Mouse (Mus musculus) CH12F3 (cell line): Measurements from ENCODE around the gene Zfp941.

Experiments
- in situ Hi-C: fragments of 300-500 bp; cut with MboI; formaldehyde crosslinking; loops from 2 replicates; pipeline ENCODE4 v1.14.3; 2020; ENCODE audit warnings: low sequenced_read_pairs

Gene Zfp941

DNA sequence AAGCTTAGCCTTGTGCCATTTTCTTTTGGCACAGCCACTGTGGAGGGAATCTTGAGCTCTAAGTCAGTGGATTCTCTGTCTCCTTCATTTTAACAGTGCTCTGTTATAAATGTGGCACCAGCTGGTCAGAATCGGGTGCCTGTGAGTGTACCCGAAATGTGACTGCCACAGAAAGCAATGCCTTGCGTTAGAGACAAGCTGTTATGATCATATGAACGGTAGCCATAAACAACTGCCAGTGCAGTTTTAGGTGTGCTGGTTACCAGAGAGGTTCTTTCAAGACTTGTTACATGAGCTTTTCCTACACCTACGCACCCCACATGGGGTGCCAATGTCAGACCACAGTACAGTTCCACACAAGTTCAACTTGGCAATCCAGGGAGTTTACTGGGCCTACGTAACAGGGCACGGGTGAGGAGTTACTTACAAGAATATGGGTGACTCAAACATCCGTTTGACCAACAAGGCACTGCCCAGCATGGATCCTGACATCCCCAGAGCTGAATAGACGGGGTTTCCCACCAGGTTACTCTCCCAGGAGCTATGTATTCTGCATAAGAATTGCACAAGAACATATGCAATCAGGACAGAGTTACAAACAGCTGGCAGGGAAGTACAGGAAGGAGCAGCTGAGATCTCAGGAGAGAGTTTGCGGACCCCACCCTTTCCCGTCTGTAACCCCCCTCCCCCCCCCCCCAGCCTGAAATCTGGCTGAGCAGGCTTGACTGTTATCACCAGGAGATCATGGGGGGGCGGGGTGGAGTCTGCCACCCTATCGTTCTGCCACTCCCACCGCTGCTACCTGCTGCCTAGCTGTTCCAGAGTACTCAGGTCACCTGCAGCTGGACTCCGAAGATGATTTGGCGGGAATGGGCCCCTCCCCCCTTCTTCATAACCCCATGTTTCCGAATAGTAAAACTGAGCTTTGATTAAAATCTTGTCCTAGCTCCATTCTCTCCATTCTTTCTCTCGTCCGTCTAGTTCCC is 19.1 kb upstream of the Zfp941 start:
- in situ Hi-C loops: loop anchor here (5.0 kb wide), 2 partner anchors 61 to 211 kb away; partner anchors contain the start of gene Cox8b

DNA sequence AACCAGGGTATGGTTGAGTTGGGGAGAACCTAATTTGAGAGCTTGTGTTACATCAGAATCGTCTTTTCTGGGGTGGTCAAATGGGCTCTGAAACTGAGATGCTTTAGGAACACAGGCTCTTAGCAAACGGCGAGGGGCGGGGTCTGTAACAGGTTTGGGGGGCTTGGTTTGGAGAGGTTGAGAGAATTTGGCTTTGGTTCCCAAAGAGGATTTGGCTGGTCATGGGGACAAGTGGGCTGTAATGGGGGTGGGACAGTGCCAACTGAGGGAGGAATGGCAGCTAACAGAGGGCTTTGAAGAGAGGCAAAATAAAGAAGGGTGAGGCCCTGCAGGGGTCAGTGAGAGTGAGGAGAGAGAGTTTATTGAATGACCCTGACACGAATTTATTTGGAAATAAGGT is 17.6 kb upstream of the Zfp941 start:
- in situ Hi-C loops: no loop called here

DNA sequence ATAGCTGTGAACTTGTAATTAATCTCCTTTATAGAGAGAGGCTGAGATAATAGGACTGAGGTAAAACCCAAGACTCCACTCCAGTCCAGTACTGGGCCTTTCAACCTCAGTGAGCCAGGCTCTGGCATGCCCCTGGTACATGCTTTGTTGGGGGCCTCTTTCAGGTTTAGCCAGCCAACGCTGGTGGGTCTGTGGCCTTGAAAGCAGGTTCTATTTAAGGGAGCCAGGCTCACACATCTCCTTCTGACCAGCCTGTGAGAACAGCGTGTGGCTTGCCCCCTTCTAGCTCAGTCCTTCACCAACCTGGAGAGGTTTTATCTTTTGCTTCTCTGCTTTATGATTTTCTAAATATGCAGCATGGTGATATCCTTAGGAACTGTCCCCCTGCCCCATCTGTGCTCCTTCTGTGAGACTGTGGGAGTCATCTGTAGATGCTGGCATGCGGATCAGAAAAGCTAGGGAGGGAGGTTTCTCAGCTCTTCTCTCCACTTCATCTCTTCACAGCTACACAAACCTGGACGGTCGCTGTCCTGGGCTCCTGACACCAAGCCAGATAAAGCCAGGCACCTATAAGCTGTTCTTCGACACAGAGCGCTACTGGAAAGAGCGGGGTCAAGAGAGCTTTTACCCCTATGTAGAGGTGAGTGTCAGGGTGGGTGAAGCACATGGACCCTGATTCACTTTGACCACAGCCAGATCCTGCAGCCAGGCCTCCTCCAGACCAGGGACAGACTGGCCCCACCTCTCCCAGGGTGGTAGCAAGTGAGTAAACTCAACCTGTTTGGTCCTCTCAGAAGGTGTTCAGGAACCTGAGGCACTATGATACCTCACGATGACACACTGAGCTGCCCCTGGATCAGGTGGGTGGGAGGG is 14.5 kb upstream of the Zfp941 start:
- in situ Hi-C loops: no loop called here

DNA sequence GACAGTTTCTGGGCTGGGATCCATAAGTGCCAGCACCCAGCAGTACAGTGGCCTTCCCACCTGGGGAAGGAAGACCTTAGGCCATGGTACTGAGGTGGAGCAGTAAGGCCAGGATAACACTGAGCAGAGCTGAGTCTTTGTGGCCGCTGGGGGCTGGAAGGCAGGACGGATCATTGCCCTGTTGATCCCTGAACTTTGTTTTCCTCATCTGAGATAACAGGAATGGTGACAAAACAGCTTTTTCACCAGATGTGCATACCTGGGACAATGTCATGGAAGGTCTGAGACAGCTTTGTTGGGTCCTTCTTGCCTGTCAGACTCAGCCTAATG is 13.7 kb upstream of the Zfp941 start:
- in situ Hi-C loops: no loop called here

DNA sequence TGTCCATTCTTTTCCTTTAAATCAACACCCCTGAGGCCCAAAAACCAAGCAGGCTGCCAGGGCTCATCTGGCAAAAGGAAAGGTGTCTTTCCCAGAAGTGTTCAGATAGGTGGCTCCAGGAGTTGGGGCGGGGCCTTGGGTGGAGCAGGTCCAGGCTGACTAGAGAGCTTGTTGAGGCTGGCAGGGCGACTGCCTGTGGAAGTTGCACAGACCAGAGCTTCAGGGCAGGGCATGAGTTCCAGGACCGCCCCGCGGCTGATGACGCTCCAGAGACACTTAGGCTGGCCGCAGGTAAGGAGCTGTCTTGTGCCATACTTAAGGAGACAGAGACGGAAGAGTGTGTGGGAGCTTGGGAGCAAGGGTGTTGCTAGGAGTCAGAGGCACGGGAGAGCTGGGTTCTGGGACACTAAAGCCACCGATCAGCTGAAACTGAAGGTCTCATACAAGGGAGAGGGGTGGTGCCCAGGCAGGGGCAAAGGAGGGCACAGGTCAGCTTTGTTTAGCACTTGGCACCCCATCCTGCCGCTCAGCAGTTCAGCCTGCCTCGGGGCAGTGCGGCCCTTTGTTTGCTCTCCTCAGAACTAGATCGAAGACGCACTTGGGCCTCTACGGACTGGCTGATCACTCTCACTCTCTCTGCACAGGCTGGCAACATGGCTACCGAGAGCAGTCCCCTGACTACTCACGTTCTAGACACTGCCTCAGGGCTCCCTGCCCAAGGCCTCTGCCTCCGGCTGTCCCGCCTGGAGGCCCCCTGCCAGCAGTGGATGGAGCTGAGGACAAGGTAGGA is 13.2 kb upstream of the Zfp941 start, which contains the start of gene Urah:
TSS of gene Urah (plus strand) at position 51 of the 790 bp plus-strand sequence.
- in situ Hi-C loops: no loop called here

DNA sequence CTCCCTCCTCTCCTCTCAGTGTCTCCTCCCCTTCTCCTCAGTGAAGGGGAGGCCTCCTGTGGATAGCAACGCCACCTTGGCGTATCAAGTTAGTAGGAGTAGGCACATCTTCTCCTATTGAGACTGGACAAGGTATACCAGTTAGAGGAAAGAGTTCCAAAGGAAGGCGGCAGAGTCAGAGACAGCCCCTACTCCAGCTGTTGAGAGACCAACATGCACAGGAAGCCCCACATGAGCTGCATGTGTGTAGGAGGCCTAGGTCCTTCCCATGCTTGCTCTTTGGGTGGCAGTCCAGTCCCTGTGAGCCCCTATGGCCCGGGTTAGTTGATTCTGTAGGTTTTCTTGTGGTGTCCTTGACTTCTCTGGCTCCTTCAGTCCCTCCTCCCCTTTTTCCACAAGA is 11.4 kb upstream of the Zfp941 start:
- in situ Hi-C loops: no loop called here

DNA sequence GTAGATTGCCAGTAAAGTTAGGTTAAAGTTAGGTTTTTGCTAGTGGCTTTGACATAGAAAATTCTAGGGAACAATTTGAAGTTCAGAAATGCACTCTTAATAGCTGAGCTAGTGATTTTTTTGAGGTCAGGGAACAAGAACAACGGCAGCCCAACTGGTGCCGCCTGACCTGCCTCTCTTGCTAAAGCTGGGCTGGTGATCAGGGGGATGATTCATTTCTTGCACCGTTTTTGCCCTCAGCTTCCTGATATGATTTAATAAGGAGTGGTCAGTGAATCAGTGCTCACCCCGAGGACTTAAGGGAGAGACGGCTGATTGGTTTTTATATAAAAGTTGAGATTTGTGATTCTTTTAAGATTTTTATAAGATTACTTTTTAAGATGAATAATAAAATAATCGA is 9.5 kb upstream of the Zfp941 start:
- in situ Hi-C loops: no loop called here

DNA sequence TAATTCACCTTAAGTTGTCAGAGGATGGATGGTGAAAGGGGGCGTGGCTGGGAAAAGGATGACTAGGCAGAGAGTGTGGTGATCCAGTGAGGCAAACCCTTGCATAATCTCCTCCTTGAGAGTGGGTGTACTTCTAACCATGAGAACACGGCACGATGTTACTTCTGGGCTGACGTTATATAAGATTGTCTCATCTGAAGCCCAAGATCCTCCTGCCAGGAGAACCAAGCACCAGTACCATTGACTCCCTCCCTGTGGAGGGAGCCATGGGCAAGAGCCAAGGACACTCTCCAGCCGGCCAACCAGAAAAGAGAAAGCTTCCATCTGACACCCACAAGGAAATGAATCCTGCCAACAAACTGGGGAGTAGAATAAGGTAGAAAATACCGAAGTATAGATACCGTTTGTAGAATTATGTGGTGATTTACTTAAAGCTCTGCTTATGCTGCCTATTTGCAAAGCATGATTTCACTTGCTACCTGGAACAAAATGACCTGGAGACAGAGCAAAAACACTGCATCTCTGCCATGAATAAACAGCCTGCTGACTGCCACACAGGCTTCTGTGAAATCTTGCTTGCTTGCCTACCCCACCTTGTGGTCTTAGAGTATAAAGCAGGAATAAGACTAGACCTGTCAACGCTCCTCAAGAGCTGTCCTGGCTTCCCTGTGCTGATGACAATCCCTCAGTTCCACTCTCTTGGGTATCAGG is 6.3 kb upstream of the Zfp941 start:
- in situ Hi-C loops: no loop called here

DNA sequence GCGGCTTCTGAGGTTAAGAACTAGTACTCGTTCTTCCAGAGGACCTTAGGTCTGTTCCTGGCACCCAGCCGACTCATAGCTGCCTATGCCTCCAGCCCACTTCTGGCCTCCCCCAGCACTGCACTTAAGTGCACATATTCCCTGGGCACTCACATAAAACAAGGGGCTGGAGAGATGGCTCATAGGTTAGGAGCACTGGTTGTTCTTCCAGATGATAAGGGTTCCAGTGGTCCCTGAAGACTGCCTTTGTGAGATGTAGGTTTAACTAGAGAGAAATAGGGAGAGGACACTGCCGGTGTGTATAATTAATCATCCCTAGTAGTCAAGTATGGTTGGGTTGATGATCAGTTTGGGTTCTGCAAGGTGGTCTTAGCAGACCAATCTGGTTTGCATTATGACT is 753 bp upstream of the Zfp941 start:
- in situ Hi-C loops: no loop called here

DNA sequence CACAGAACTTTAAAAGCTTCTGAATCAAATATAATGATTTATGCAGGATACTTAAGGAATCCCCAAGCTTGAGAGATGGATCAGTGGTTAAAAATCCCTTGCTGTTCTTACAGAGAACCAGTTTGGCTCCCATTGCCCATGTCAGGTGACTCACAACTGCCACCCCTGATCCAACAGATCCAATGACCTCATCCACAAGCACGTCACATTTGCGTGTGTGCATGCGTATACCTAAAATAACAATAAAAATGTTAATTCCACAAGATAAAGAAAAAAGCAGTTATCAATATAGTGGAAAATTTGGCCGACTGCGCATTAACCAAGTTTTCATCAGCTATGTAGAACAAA is 699 bp downstream of the Zfp941 start:
- in situ Hi-C loops: no loop called here

DNA sequence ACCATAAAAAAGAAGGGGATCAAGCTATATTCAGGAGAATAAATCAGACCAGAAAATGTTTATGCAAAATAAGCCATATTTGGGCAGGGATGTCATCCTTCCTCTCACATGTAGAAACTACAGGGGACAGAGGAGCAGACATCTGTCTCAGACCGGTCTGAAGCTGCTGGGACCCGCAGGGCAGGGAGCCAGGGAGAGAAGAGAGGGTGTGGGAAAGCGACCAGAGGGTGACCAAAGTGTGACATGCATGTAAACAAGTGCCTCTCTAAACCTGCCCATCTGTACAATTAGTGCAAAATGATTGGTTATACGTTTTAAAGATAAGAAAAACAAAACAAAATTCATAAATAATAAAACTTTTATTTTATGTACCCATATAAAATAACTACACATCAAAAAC is 1.8 kb downstream of the Zfp941 start:
- in situ Hi-C loops: no loop called here

DNA sequence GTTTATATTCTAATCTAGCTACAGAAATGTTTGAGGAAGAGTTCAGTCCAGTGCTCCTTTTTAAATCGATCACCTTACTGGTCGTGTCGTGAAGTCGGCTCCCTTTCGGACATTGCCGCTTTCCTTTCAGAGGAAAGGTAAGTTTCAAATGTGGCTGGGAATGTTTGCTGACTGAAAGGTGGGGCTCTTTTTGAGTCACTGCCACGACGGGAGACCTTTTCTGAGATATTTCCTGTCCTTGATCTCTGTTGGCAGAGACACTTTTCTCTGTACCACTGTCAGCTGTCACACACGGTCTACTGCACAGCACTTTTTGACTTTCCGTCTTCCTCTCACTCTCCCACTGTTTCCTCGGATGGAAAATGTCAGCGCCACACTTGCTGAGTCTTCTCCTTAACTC is 9.1 kb downstream of the Zfp941 start:
- in situ Hi-C loops: no loop called here

DNA sequence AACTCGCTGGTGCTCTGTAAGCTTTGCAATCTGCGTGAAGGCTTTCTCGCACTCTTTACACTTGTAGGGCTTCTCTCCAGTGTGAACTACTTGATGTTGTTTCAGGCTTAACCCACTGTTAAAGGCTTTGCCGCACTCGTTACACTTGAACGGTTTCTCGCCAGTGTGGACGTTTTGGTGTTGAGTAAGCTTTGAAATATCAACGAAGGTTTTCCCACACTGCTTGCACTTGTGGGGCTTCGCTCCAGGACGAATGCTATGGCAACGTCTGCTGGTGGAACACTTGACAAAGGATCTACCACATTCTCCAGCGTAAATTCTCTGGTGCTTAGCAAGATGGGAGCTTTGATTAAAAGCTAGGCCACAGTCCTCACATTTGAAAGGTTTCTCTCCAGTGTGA is 10.3 kb downstream of the Zfp941 start:
- in situ Hi-C loops: no loop called here

DNA sequence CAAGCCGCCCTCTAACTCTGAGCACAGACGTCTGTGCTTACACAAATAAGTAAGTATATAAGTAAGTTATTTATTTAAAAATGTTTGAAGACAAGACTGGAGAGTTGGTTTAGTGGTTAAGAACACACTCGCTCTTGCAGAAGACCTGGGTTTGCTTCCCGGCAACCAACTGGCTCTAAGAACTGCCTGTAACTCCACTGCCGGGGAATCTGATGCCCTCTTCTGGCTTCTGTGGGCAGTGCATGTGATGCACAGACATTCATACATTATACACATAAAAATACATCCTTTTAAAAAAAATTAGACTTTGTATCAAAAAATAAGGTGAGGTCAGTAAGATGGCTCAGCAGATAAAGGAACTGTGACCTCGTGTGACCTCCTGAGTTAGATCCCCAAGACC is 11.5 kb downstream of the Zfp941 start:
- in situ Hi-C loops: no loop called here

DNA sequence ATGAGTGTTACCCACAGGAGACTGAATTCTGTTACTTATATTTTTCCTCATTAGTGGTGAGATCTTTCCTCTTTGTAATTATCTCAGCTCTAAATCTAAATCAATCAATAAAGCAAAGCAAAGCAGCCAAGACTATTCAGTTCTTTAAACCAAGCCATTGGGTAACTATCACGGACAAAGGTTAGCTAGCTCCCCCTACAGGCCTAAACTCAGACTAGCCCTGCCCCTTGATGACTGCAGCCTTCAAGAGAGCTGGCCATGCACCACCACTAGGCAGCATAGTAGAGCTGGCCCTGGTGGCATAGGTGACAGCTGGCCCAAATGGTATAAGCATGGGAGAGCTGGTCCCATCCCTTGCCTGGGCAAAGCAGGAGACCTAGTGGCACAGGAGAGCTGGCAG is 16.3 kb downstream of the Zfp941 start:
- in situ Hi-C loops: no loop called here

DNA sequence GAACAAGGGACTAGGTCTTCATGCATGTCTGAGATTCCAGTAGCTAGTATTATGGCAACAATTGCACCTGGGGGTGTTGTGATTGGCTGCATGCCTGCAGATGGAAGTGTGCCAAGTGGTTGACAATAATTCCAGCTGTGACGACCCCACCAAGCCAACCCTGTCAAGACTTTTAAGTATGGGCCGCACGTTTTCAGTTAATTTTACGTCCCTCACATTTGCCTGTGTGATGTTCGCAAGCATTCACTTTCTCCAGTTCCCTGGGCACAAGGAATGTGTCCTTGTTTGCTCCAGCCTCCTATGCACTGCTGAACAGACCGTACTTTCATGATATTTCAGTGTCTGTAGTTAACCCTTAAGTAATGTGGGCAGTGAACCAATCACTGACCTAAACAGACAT is 19.3 kb downstream of the Zfp941 start:
- in situ Hi-C loops: no loop called here

DNA sequence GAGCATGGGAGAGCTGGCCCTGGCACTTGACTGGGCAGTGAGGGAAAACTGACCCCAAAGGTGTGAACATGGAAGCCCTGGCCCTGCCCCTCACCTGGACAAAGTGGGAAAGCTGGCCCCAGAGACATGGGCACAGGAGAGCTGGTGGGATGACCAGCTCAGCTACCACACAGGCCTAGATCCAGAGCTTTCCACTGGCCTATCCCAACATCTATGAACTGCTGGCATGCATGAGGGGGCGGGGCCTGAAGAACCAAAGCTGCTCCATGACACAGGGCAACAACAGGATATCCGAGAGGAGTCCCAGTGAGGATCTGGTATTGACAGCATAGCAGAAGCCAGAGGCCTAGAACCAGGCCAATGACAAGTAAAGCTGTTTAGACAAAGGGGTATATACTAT is 23.8 kb downstream of the Zfp941 start:
- in situ Hi-C loops: no loop called here

DNA sequence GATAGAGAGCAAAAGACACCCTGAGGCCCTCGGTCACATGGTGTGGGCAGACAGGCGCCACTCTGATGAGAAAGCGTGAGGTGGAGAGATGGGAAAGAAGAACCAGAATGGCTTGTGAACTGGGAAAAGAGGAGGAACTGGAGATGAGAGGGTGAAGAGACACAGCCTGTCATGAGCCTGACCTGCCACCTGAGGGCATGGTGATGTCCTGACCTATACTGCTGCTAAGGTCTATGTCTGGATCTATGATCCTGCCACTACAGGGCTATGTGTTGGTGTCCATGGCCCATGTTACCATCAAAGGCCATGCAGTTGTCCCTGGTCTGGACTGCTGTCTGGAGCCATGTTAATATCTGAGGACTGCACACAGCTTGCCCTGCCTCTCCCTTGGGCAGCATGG is 24.4 kb downstream of the Zfp941 start:
- in situ Hi-C loops: no loop called here

DNA sequence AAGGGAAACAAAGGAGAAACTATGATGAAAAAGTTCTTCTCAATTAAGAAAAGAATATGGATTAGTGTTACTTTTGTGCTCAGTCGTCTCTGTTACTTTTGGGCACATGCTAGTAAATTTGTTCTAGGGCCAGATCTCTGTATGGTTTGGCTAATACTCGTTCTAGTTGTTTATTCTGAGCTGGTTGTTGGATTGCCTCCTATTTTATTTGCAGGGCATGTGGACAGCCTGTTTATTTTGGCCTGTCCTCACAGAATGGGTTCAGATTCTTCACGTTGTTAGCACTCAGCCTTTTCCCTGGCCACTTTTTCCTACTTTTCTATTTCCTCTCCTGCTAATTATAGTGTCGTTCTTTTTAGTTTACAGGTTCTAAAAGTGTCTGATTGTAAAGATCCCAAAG is 28.4 kb downstream of the Zfp941 start:
- in situ Hi-C loops: no loop called here

DNA sequence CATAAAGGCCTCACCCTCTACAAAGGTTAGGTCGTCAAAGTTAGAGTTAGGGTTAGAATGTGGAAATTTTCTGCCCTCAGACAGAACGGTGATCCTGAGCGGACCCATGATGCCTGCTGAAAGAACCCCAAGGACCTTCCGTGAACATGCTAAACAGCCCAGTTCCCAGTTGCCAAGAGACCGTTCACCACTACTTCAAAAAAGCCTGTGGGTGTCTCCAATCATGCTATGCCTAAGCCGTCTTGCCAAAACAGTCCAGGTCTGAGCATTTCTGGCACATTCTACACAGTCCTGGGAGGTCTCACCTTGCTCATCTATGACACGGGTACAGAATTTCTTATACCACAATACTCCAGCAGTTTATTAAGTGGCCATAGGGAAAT is 33.9 kb downstream of the Zfp941 start:
- in situ Hi-C loops: no loop called here
